Mouse (Mus musculus) CD4-positive, CD25-positive, alpha-beta regulatory T cell, adult 2 months (primary cell): ENCODE measurements around the gene Akr1cl.
A peak's percentile ranks its signal among the peaks of the same experiment; 100 is the strongest.
"Not testable (repeated sequence)": the region's sequence is repeated elsewhere in the genome, so short reads cannot be mapped to it uniquely, and the experiment has no call there.

ENCODE experiments used
- DNase-seq: peaks from one replicate; pipeline ENCODE4 v3.0.0-alpha.2; 2012; ENCODE audit warnings: low read depth, low spot score

The Akr1cl gene

GRCm38 (mm10) chr1:65032641-65033040, at the start of gene Akr1cl:
TSS of gene Akr1cl (minus strand) at chr1:65032759.
- DNase-seq: no peak

GRCm38 (mm10) chr1:65082188-65082587, 49.6 kb upstream of the Akr1cl start, which contains the start of gene Crygb:
TSS of gene Crygb (minus strand) at chr1:65082288.
- DNase-seq: no peak

GRCm38 (mm10) chr1:65075607-65076006, 43.0 kb upstream of the Akr1cl start:
- DNase-seq: no peak

GRCm38 (mm10) chr1:65073589-65073988, 41.0 kb upstream of the Akr1cl start, which contains the start of gene Crygc:
TSS of gene Crygc (minus strand) at chr1:65073689.
- no peak for DNase-seq

- DNase-seq: no peak
Observed at GRCm38 (mm10) chr1:65067842-65068241, 35.3 kb upstream of the Akr1cl start.

- no peak for DNase-seq
Observed at GRCm38 (mm10) chr1:65064201-65064600, 31.6 kb upstream of the Akr1cl start.

- DNase-seq: no peak
Observed at GRCm38 (mm10) chr1:65063352-65063751, 30.8 kb upstream of the Akr1cl start, which contains the start of gene Crygd. TSS of gene Crygd (minus strand) at chr1:65063452.

GRCm38 (mm10) chr1:65052140-65052539, 19.6 kb upstream of the Akr1cl start:
- DNase-seq: no peak

- no peak for DNase-seq
Observed at GRCm38 (mm10) chr1:65051696-65052095, 19.1 kb upstream of the Akr1cl start.

GRCm38 (mm10) chr1:65050952-65051351, 18.4 kb upstream of the Akr1cl start, which contains the start of gene Cryge:
TSS of gene Cryge (minus strand) at chr1:65051149.
- not testable (repeated sequence) for DNase-seq

- no peak for DNase-seq
Observed at GRCm38 (mm10) chr1:65048781-65049180, 16.2 kb upstream of the Akr1cl start.

GRCm38 (mm10) chr1:65046401-65047109, 14.0 kb upstream of the Akr1cl start:
- DNase-seq: peak; percentile 17

GRCm38 (mm10) chr1:65043433-65043832, 10.9 kb upstream of the Akr1cl start:
- DNase-seq: no peak

GRCm38 (mm10) chr1:65041837-65042236, 9.3 kb upstream of the Akr1cl start:
- DNase-seq: no peak

GRCm38 (mm10) chr1:65040806-65041205, 8.2 kb upstream of the Akr1cl start:
- no peak for DNase-seq

- DNase-seq: no peak
Observed at GRCm38 (mm10) chr1:65039679-65040078, 7.1 kb upstream of the Akr1cl start.

GRCm38 (mm10) chr1:65037542-65037941, 5.0 kb upstream of the Akr1cl start:
- no peak for DNase-seq

GRCm38 (mm10) chr1:65035513-65035912, 3.0 kb upstream of the Akr1cl start:
- no peak for DNase-seq

GRCm38 (mm10) chr1:65028206-65028605, 4.4 kb downstream of the Akr1cl start:
- no peak for DNase-seq

- no peak for DNase-seq
Observed at GRCm38 (mm10) chr1:65012726-65013125, 19.8 kb downstream of the Akr1cl start.

- DNase-seq: peak; percentile 83
Observed at GRCm38 (mm10) chr1:65010153-65010552, 22.4 kb downstream of the Akr1cl start.

GRCm38 (mm10) chr1:65005575-65005974, 27.0 kb downstream of the Akr1cl start:
- DNase-seq: no peak

GRCm38 (mm10) chr1:65004526-65004925, 28.0 kb downstream of the Akr1cl start:
- DNase-seq: no peak
